Mouse (Mus musculus): Measurements from ENCODE around the gene Gm4214. TPM values are rescaled to one million over a fixed set of nuclear protein-coding genes. Genes with fewer than 3 reads are reported as not detected.
"Not testable (repeated sequence)": the region's sequence is repeated elsewhere in the genome, so short reads cannot be mapped to it uniquely, and the experiment has no call there.

Gene Gm4214
- total RNA-seq (2021): not detected
- long read RNA-seq, experiment 1: 0 reads
- long read RNA-seq, experiment 2: 0 reads

GRCm38 (mm10) chr7:22984573-22984972, at the start of gene Gm4214:
Gm4214 (minus strand) TSS chr7:22984673.
- DNase-seq: not testable (repeated sequence)

GRCm38 (mm10) chr7:23019823-23020222, 35.4 kb upstream of the Gm4214 start, which contains the start of gene Gm4216:
Gm4216 (minus strand) TSS chr7:23019923.
- DNase-seq: not testable (repeated sequence)

Other genes starting within 250 kb of the Gm4214 start
- not detected for gene Vmn1r157, start 223.0 kb downstream of the Gm4214 start, total RNA-seq (2021)
- gene Vmn1r158, start 193.9 kb downstream of the Gm4214 start, total RNA-seq (2021): not detected
- gene Vmn1r159, start 141.1 kb downstream of the Gm4214 start, total RNA-seq (2021): not detected
- gene Vmn1r160, start 113.4 kb downstream of the Gm4214 start, total RNA-seq (2021): not detected
- not detected for gene Gm4216, start 35.2 kb upstream of the Gm4214 start, total RNA-seq (2021)
- gene Vmn1r163, start 70.9 kb upstream of the Gm4214 start, total RNA-seq (2021): not detected
- not detected for gene Gm8720, start 82.8 kb upstream of the Gm4214 start, total RNA-seq (2021)
- gene Gm10662, start 159.8 kb upstream of the Gm4214 start, total RNA-seq (2021): not detected
- not detected for gene Vmn1r165, start 232.7 kb upstream of the Gm4214 start, total RNA-seq (2021)

All from gastrocnemius, postnatal 25 days (tissue).